In genomic region chr9:59128023-59128422, GRCm38 (mm10) we compare ENCODE assay signal across 21 mouse cellular contexts.
DNase-seq lines count a peak whose midpoint lies in the region; ATAC-seq and TF ChIP-seq lines count a peak whose summit lies in the region.
"Had no signal": no experiment of that assay in that cellular context is flagged by ENCODE, and none has a peak within 500 bp of the region (broad histone marks: within the 10 kb centered on the region; RNA-seq: fewer than 3 reads in every experiment).

No protein-coding gene starts in this region.

- no peaks in the 10 kb centered on the region for H3K9me3 ChIP-seq in midbrain, postnatal 0 days (ENCODE audit: low read length)
- H3K9me3 ChIP-seq in midbrain, embryonic 15.5 days: no peaks in the 10 kb centered on the region
- H3K9me3 ChIP-seq: forebrain, embryonic 10.5 days; forebrain, embryonic 13.5 days; hindbrain, embryonic 10.5 days; hindbrain, embryonic 13.5 days had no signal

- TF ChIP-seq POLR2A in kidney, adult 2 months (IDR thresholded peaks at IDR 0.05; ENCODE audit: low read depth, low read length): no peak

- no peaks in the 10 kb centered on the region; the same call in 1 of the 2 replicates for H3K27me3 ChIP-seq in kidney, adult 2 months (replicated peaks; ENCODE audit: control insufficient read depth, insufficient read depth, low read length)
- no peaks in the 10 kb centered on the region for H3K27me3 ChIP-seq in midbrain, postnatal 0 days (ENCODE audit: insufficient read depth, low read length)
- no peaks in the 10 kb centered on the region for H3K27me3 ChIP-seq in midbrain, embryonic 15.5 days (replicated peaks)
- H3K27me3 ChIP-seq: forebrain, embryonic 13.5 days; hindbrain, embryonic 13.5 days had no signal

- H3K4me2 ChIP-seq in midbrain, postnatal 0 days (ENCODE audit: low read depth, low read length, poor library complexity, severe bottlenecking): no peak overlapping the region
- no peak overlapping the region for H3K4me2 ChIP-seq in midbrain, embryonic 15.5 days
- H3K4me2 ChIP-seq: forebrain, embryonic 13.5 days; heart, embryonic 11.5 days; hindbrain, embryonic 13.5 days had no signal

- H3K27ac ChIP-seq in kidney, adult 2 months (ENCODE audit: insufficient read depth, low read depth, low read length): no peak overlapping the region
- H3K27ac ChIP-seq in midbrain, postnatal 0 days (ENCODE audit: low read depth, low read length): no peak overlapping the region
- no peak overlapping the region for H3K27ac ChIP-seq in midbrain, embryonic 15.5 days
- H3K27ac ChIP-seq: forebrain, embryonic 10.5 days; forebrain, embryonic 13.5 days; heart, adult 2 months; hindbrain, embryonic 10.5 days; hindbrain, embryonic 13.5 days had no signal

- H3K9ac ChIP-seq in midbrain, postnatal 0 days (replicated peaks; ENCODE audit: low read length, poor library complexity, severe bottlenecking): no peak overlapping the region
- no peak overlapping the region for H3K9ac ChIP-seq in midbrain, embryonic 15.5 days
- H3K9ac ChIP-seq: forebrain, embryonic 13.5 days; hindbrain, embryonic 13.5 days had no signal

- ATAC-seq in midbrain, postnatal 0 days (ENCODE audit: low FRiP score): no peak
- no peak for ATAC-seq in midbrain, embryonic 15.5 days (replicated peaks)
- ATAC-seq: CD4-positive, CD25-positive, alpha-beta regulatory T cell, adult 4 months; forebrain, embryonic 13.5 days; forebrain, embryonic 16.5 days; intestine, postnatal 0 days had no signal

- no peak overlapping the region for H3K4me3 ChIP-seq in kidney, adult 2 months (ENCODE audit: insufficient read depth, low read depth, low read length)
- H3K4me3 ChIP-seq in midbrain, postnatal 0 days (ENCODE audit: low read depth, low read length): no peak overlapping the region
- H3K4me3 ChIP-seq in midbrain, embryonic 15.5 days: no peak overlapping the region
- H3K4me3 ChIP-seq: forebrain, embryonic 10.5 days; forebrain, embryonic 13.5 days; heart, adult 2 months; hindbrain, embryonic 10.5 days; hindbrain, embryonic 13.5 days had no signal

- TF ChIP-seq CTCF in kidney, adult 2 months (conservative IDR thresholded peaks at IDR 0.05; ENCODE audit: insufficient read depth, insufficient read length, low read depth, low read length): no peak
- TF ChIP-seq CTCF in midbrain, postnatal 0 days (IDR thresholded peaks at IDR 0.05): no peak

- intact Hi-C loops in heart, postnatal 25 days (cut with DNase I): no loop called here

- H3K4me1 ChIP-seq in kidney, adult 2 months (ENCODE audit: control insufficient read depth, insufficient read depth, low read length): no peaks in the 10 kb centered on the region
- peaks cover 4% of the 10 kb centered on the region; the same call in 1 of the 2 replicates for H3K4me1 ChIP-seq in midbrain, postnatal 0 days (ENCODE audit: insufficient read depth, low read length)
- H3K4me1 ChIP-seq in midbrain, embryonic 15.5 days: peaks cover 5% of the 10 kb centered on the region; the same call in 1 of the 2 replicates
- H3K4me1 ChIP-seq: forebrain, embryonic 10.5 days had no signal

- peak; percentile 53 for DNase-seq in heart, adult 11 months
- no peak for DNase-seq in heart, postnatal 25 days (ENCODE audit: low spot score)
- DNase-seq in kidney, adult 2 months: peak; percentile 3
- no peak for DNase-seq in kidney, postnatal 4 days
- peak; percentile 60 for DNase-seq in midbrain, postnatal 0 days (ENCODE audit: low spot score)
- DNase-seq: adrenal gland, adult 2 months; adrenal gland, postnatal 14 days; cerebellum, adult 11-12 months; cerebellum, adult 8-10 months; gastrocnemius, postnatal 10 days; heart, adult 2 months; heart, postnatal 36 days had no signal

- WGBS in kidney, adult 2 months: 51% methylated on average over 2 of the region's 2 CpGs
- 83% methylated on average over 2 of the region's 2 CpGs for WGBS in midbrain, postnatal 0 days
- WGBS in midbrain, embryonic 15.5 days: 78% methylated on average over 2 of the region's 2 CpGs

- H3K36me3 ChIP-seq in kidney, adult 2 months (ENCODE audit: control insufficient read depth, insufficient read depth, low read length): no peaks in the 10 kb centered on the region
- no peaks in the 10 kb centered on the region for H3K36me3 ChIP-seq in midbrain, postnatal 0 days (ENCODE audit: insufficient read depth, low read length)
- no peaks in the 10 kb centered on the region for H3K36me3 ChIP-seq in midbrain, embryonic 15.5 days (replicated peaks)
- H3K36me3 ChIP-seq: forebrain, embryonic 10.5 days; hindbrain, embryonic 10.5 days; hindbrain, embryonic 13.5 days had no signal

Comparison
In these comparisons a context has a peak if more than half of its experiments do, and no peak if none do; other contexts are left out.
1. DNase-seq: peak in heart, adult 11 months (single experiment), kidney, adult 2 months (single experiment) and midbrain, postnatal 0 days (single experiment); none in heart, postnatal 25 days (single experiment) and kidney, postnatal 4 days (0 of 2).